Mouse (Mus musculus): ENCODE results near the gene Rpl24.

Rpl24 gene

DNA sequence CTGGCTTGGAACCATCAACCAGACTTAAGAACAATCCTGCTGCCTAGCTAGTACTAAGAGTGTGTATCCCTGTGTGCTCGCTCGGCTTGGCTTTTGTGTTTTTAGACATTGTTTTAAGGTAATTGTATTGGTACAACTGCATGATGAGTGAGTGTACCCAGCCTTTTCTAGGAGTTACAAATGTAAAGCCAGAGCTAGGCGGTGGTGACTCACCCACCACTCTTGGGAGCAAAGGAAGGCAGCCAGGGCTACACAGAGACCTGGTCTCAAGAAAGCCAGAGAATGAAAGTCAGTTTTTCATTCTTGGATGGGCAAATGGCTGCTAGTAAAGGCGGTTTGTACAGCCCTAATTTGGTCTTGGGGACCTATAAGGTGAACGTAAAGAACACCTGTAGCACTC, 4.3 kb downstream of the Rpl24 start:
- no peak for DNase-seq (ENCODE audit: extremely low read depth, low read depth, low spot score)

- DNase-seq (ENCODE audit: extremely low read depth, low read depth, low spot score), result no peak
Measured at GRCm38 (mm10) chr16:55971735-55972615, 5.9 kb downstream of the Rpl24 start.

GRCm38 (mm10) chr16:55972626-55973201, 6.6 kb downstream of the Rpl24 start:
- no peak for DNase-seq (ENCODE audit: extremely low read depth, low read depth, low spot score)

GRCm38 (mm10) chr16:55973431-55974255, 7.6 kb downstream of the Rpl24 start, which contains the start of gene Zbtb11:
TSS of gene Zbtb11 (plus strand) at chr16:55973883.
- DNase-seq (ENCODE audit: extremely low read depth, low read depth, low spot score), result peak; percentile 54

- DNase-seq (ENCODE audit: extremely low read depth, low read depth, low spot score), result no peak
Measured at GRCm38 (mm10) chr16:55974256-55974902, 8.3 kb downstream of the Rpl24 start.

GRCm38 (mm10) chr16:55974903-55975285, 8.8 kb downstream of the Rpl24 start:
- peak; percentile 88 for DNase-seq (ENCODE audit: extremely low read depth, low read depth, low spot score)

DNA sequence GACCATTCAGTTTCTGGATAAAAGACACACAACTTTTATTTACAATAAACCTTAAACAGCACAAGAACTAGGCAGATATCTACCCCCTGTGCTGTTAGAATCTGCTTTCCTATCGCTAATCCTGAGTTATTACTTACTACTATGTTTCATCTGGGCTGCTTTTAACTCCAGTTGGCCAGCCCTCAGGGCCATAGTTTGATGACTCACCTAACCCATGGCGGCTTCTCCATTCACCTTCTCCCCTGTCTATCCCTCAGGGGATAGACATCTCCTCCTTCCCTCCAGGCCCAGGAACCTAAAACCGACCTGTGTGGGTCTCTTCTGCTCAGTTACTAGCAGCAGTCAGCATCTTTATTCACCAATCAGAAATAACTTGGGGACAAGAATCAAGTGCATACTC, 19.9 kb downstream of the Rpl24 start:
- DNase-seq (ENCODE audit: extremely low read depth, low read depth, low spot score), result no peak

- DNase-seq (ENCODE audit: extremely low read depth, low read depth, low spot score), result no peak
Measured at GRCm38 (mm10) chr16:55990311-55990710, 24.2 kb downstream of the Rpl24 start.

DNA sequence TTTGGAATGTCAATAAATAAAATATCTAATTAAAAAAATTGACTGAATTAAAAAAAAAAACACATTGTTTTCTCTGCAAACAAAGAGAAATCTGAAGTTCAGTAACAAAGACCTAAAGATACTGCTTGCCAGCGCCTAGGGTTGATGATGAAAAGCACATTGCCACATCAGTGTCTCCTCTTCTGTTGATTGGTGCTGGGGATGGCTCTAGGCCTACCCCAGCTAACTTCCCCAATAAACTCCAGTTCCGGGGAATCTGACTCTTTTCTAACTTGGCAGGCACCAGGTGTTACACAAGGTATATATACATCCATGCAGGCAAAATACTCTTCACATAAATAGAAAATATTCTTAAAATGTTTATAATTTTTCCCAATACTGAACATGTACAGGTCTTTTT, 28.2 kb downstream of the Rpl24 start:
- no peak for DNase-seq (ENCODE audit: extremely low read depth, low read depth, low spot score)

DNA sequence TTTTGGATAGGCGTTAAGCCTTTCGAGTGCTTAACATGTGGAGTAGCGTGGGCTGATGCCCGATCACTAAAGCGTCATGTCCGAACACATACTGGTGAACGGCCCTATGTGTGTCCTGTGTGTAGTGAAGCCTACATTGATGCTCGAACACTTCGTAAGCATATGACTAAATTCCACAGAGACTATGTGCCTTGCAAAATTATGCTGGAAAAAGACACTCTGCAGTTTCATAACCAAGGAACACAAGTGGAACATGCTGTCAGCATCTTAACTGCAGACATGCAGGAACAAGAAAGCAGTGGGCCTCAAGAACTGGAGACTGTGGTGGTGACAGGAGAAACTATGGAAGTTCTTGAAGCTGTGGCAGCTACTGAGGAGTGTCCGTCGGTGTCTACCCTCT, 40.7 kb downstream of the Rpl24 start:
- DNase-seq (ENCODE audit: extremely low read depth, low read depth, low spot score), result no peak

- DNase-seq (ENCODE audit: extremely low read depth, low read depth, low spot score), result no peak
Measured at GRCm38 (mm10) chr16:56008862-56009261, 42.8 kb downstream of the Rpl24 start.

DNA sequence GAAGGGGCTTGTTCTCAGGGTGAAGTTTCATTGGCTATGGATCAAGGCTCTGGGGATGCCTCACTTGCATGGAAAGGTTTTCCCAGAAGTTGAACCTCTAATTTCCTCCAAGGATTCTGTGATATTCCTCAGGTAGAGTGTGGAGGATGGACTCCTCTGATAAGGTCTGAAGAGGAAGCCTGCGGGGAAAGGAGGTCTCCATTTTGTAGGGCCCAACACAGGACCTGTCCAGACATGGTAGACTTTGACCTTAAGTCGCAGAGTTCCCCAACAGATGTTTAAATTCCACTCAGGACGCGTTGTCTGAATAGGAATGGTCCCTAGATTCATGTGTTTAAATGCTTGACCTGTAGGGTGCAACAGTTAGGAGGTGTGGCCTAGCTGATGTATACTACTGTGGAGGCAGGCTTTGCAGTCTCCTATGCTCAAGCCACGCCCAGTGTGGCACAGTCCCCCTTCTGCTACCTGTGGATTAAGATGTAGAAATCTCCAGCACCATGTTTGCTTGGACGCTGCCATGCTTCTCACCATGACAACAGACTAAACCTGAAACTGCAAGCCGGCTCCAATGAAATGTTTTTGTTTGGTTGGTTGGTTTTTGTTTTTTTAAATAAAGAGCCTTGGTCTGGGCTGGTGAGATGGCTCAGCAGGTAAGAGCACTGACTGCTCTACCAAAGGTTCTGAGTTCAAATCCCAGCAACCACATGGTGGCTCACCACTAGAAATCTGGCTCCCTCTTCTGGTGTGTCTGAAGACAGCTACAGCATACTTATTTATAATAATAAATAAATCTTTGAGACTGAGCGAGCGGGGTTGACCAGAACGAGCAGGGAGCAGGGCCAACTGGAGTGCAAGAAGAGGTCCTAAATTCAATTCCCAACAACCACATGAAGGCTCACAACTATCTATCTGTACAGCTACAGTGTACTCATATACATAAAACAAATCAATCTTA, 47.0 kb downstream of the Rpl24 start:
- no peak for DNase-seq (ENCODE audit: extremely low read depth, low read depth, low spot score)

DNA sequence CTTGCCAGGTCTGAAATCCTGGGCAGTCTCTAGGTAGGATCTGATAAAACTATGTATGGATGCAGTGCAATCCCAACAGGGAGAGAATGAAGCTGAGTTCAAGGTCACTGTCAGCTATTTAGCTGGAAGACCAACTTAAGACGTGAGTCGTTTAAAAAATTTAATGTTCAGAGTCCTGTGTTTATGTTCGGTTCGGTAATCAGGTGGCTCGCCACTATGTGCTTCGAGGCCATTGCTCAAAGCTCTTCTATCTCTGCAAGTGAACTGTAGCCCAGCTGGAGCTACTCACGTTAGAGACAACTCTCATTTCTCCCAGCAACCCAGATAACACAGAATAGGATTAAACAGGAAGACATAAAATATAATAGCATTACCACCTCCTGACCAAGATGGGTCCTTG, 48.0 kb downstream of the Rpl24 start:
- no peak for DNase-seq (ENCODE audit: extremely low read depth, low read depth, low spot score)

- DNase-seq (ENCODE audit: extremely low read depth, low read depth, low spot score), result no peak
Measured at GRCm38 (mm10) chr16:56019660-56020059, 53.6 kb downstream of the Rpl24 start.
